Mouse (Mus musculus): Measurements from ENCODE around the gene Epb41l2. TPM values are rescaled to one million over a fixed set of nuclear protein-coding genes. Genes with fewer than 3 reads are reported as not detected.

Epb41l2 gene
- polyA plus RNA-seq, 1 experiment from 2014 or later = 47.2 TPM

GRCm38 (mm10) chr10:25405551-25405950, 46.0 kb downstream of the Epb41l2 start:
- Histone ChIP-seq H3K9me3 (replicated peaks) (no peaks in the 10 kb centered on the region), H3K27ac (no peak overlapping the region), H3K4me3 (no peak overlapping the region), H3K9ac (no peak overlapping the region), H3K27me3 (no peaks in the 10 kb centered on the region), H3K36me3 (no peaks in the 10 kb centered on the region), H3K4me1 (no peaks in the 10 kb centered on the region), H3K4me2 (replicated peaks) (no peak overlapping the region)
- 93% methylated on average over 8 of the region's 8 CpGs for WGBS
- no peak for ATAC-seq (ENCODE audit: low FRiP score)

- no peaks in the 10 kb centered on the region for H3K36me3 ChIP-seq
- ATAC-seq (ENCODE audit: low FRiP score) = no peak
- 84% methylated on average over 5 of the region's 5 CpGs for WGBS
- no peaks in the 10 kb centered on the region for H3K9me3 ChIP-seq (replicated peaks)
- no peak overlapping the region for H3K27ac ChIP-seq
- H3K27me3 ChIP-seq = no peaks in the 10 kb centered on the region
- no peak overlapping the region for H3K4me3 ChIP-seq
- no peak overlapping the region for H3K4me2 ChIP-seq (replicated peaks)
- H3K9ac ChIP-seq = no peak overlapping the region
- no peaks in the 10 kb centered on the region for H3K4me1 ChIP-seq
These were observed 47.1 kb downstream of the Epb41l2 start for GRCm38 (mm10) chr10:25406695-25407094.

- 83% methylated on average over 14 of the region's 14 CpGs for WGBS
- no peak for ATAC-seq (ENCODE audit: low FRiP score)
- no peaks in the 10 kb centered on the region for H3K9me3 ChIP-seq (replicated peaks)
- H3K4me3 ChIP-seq = no peak overlapping the region
- H3K27me3 ChIP-seq = no peaks in the 10 kb centered on the region
- no peaks in the 10 kb centered on the region for H3K4me1 ChIP-seq
- H3K27ac ChIP-seq = no peak overlapping the region
- H3K9ac ChIP-seq = no peak overlapping the region
- H3K36me3 ChIP-seq = no peaks in the 10 kb centered on the region
- no peak overlapping the region for H3K4me2 ChIP-seq (replicated peaks)
These were observed 48.6 kb downstream of the Epb41l2 start for GRCm38 (mm10) chr10:25408136-25408650.

- no peaks in the 10 kb centered on the region for H3K36me3 ChIP-seq
- H3K9ac ChIP-seq = no peak overlapping the region
- H3K27me3 ChIP-seq = no peaks in the 10 kb centered on the region
- H3K4me3 ChIP-seq = no peak overlapping the region
- no peak overlapping the region for H3K27ac ChIP-seq
- no peaks in the 10 kb centered on the region for H3K9me3 ChIP-seq (replicated peaks)
- no peaks in the 10 kb centered on the region for H3K4me1 ChIP-seq
- 73% methylated on average over 6 of the region's 6 CpGs for WGBS
- H3K4me2 ChIP-seq (replicated peaks) = no peak overlapping the region
- no peak for ATAC-seq (ENCODE audit: low FRiP score)
These were observed 52.3 kb downstream of the Epb41l2 start for GRCm38 (mm10) chr10:25411836-25412373.

GRCm38 (mm10) chr10:25415188-25415717, 55.7 kb downstream of the Epb41l2 start:
- ATAC-seq (ENCODE audit: low FRiP score) = no peak
- no peak overlapping the region for H3K4me2 ChIP-seq (replicated peaks)
- WGBS = 88% methylated on average over 7 of the region's 7 CpGs
- no peak overlapping the region for H3K27ac ChIP-seq
- no peaks in the 10 kb centered on the region for H3K27me3 ChIP-seq
- H3K4me3 ChIP-seq = no peak overlapping the region
- no peaks in the 10 kb centered on the region for H3K4me1 ChIP-seq
- no peaks in the 10 kb centered on the region for H3K36me3 ChIP-seq
- H3K9ac ChIP-seq = no peak overlapping the region
- H3K9me3 ChIP-seq (replicated peaks) = no peaks in the 10 kb centered on the region

GRCm38 (mm10) chr10:25416696-25417095, 57.1 kb downstream of the Epb41l2 start:
- Histone ChIP-seq H3K36me3 (no peaks in the 10 kb centered on the region), H3K9me3 (replicated peaks) (no peaks in the 10 kb centered on the region), H3K27me3 (no peaks in the 10 kb centered on the region), H3K4me1 (no peaks in the 10 kb centered on the region), H3K9ac (no peak overlapping the region), H3K4me3 (no peak overlapping the region), H3K4me2 (replicated peaks) (no peak overlapping the region), H3K27ac (no peak overlapping the region)
- 89% methylated on average over 5 of the region's 5 CpGs for WGBS
- ATAC-seq (ENCODE audit: low FRiP score) = no peak

- Histone ChIP-seq H3K4me1 (peaks cover 8% of the 10 kb centered on the region; the same call in 1 of the 2 replicates), H3K4me2 (replicated peaks) (no peak overlapping the region), H3K27ac (no peak overlapping the region), H3K9me3 (replicated peaks) (no peaks in the 10 kb centered on the region), H3K36me3 (no peaks in the 10 kb centered on the region), H3K9ac (no peak overlapping the region), H3K27me3 (no peaks in the 10 kb centered on the region), H3K4me3 (no peak overlapping the region)
- 46% methylated on average over 1 of the region's 1 CpGs for WGBS
- ATAC-seq (ENCODE audit: low FRiP score) = no peak
These were observed 66.5 kb downstream of the Epb41l2 start for GRCm38 (mm10) chr10:25426058-25426457.

- Histone ChIP-seq H3K9ac (no peak overlapping the region), H3K4me3 (no peak overlapping the region), H3K9me3 (replicated peaks) (no peaks in the 10 kb centered on the region), H3K4me2 (replicated peaks) (no peak overlapping the region), H3K27ac (no peak overlapping the region), H3K27me3 (no peaks in the 10 kb centered on the region), H3K36me3 (no peaks in the 10 kb centered on the region), H3K4me1 (peaks cover 10% of the 10 kb centered on the region; the same call in 1 of the 2 replicates)
- 64% methylated on average over 4 of the region's 4 CpGs for WGBS
- no peak for ATAC-seq (ENCODE audit: low FRiP score)
These were observed 67.2 kb downstream of the Epb41l2 start for GRCm38 (mm10) chr10:25426814-25427213.

GRCm38 (mm10) chr10:25427523-25427922, 67.9 kb downstream of the Epb41l2 start:
- no peaks in the 10 kb centered on the region for H3K36me3 ChIP-seq
- H3K4me1 ChIP-seq = peaks cover 10% of the 10 kb centered on the region; the same call in 1 of the 2 replicates
- H3K4me3 ChIP-seq = no peak overlapping the region
- H3K4me2 ChIP-seq (replicated peaks) = no peak overlapping the region
- no peaks in the 10 kb centered on the region for H3K27me3 ChIP-seq
- H3K9ac ChIP-seq = no peak overlapping the region
- H3K9me3 ChIP-seq (replicated peaks) = no peaks in the 10 kb centered on the region
- ATAC-seq (ENCODE audit: low FRiP score) = no peak
- no peak overlapping the region for H3K27ac ChIP-seq
- WGBS = 49% methylated on average over 7 of the region's 7 CpGs

- no peak for ATAC-seq (ENCODE audit: low FRiP score)
- Histone ChIP-seq H3K4me1 (peaks cover 12% of the 10 kb centered on the region; the same call in 1 of the 2 replicates), H3K9me3 (replicated peaks) (no peaks in the 10 kb centered on the region), H3K27me3 (no peaks in the 10 kb centered on the region), H3K36me3 (no peaks in the 10 kb centered on the region), H3K27ac (no peak overlapping the region), H3K4me2 (replicated peaks) (no peak overlapping the region), H3K4me3 (no peak overlapping the region), H3K9ac (no peak overlapping the region)
- 91% methylated on average over 5 of the region's 5 CpGs for WGBS
These were observed 69.1 kb downstream of the Epb41l2 start for GRCm38 (mm10) chr10:25428658-25429057.

GRCm38 (mm10) chr10:25429346-25429745, 69.7 kb downstream of the Epb41l2 start:
- Histone ChIP-seq H3K4me3 (no peak overlapping the region), H3K4me2 (replicated peaks) (no peak overlapping the region), H3K27ac (no peak overlapping the region), H3K4me1 (peaks cover 13% of the 10 kb centered on the region; the same call in 1 of the 2 replicates), H3K9ac (no peak overlapping the region), H3K27me3 (no peaks in the 10 kb centered on the region), H3K9me3 (replicated peaks) (no peaks in the 10 kb centered on the region), H3K36me3 (no peaks in the 10 kb centered on the region)
- 95% methylated on average over 4 of the region's 4 CpGs for WGBS
- no peak for ATAC-seq (ENCODE audit: low FRiP score)

GRCm38 (mm10) chr10:25430862-25431261, 71.3 kb downstream of the Epb41l2 start:
- Histone ChIP-seq H3K9me3 (replicated peaks) (no peaks in the 10 kb centered on the region), H3K27ac (no peak overlapping the region), H3K36me3 (no peaks in the 10 kb centered on the region), H3K4me3 (no peak overlapping the region), H3K4me1 (peaks cover 16% of the 10 kb centered on the region; the same call in 1 of the 2 replicates), H3K27me3 (no peaks in the 10 kb centered on the region), H3K4me2 (replicated peaks) (no peak overlapping the region), H3K9ac (no peak overlapping the region)
- 57% methylated on average over 6 of the region's 6 CpGs for WGBS
- ATAC-seq (ENCODE audit: low FRiP score) = no peak

- Histone ChIP-seq H3K9ac (no peak overlapping the region), H3K4me2 (replicated peaks) (no peak overlapping the region), H3K9me3 (replicated peaks) (no peaks in the 10 kb centered on the region), H3K4me1 (peaks cover 15% of the 10 kb centered on the region; the same call in 1 of the 2 replicates), H3K4me3 (no peak overlapping the region), H3K27ac (no peak overlapping the region), H3K36me3 (no peaks in the 10 kb centered on the region), H3K27me3 (no peaks in the 10 kb centered on the region)
- WGBS = 65% methylated on average over 10 of the region's 10 CpGs
- ATAC-seq (ENCODE audit: low FRiP score) = no peak
These were observed 72.8 kb downstream of the Epb41l2 start for GRCm38 (mm10) chr10:25432351-25432750.

All from hindbrain, embryonic 12.5 days (tissue).